Mouse (Mus musculus) kidney, embryonic 15.5 days (tissue): ENCODE measurements around the gene P4ha1. TPM values are rescaled to one million over a fixed set of nuclear protein-coding genes. Genes with fewer than 3 reads are reported as not detected.

Experiments used
- ATAC-seq: fragments of 200-750 bp; cut with Nextera tagmentation; replicated peaks from 2 replicates; pipeline ENCODE4 v1.8.0; 2017; ENCODE audit warnings: moderate TSS enrichment; ENCODE audit not compliant: low FRiP score
- H3K27ac ChIP-seq: fragments of 300-500 bp; sonication (generic); 2 replicates; pipeline ENCODE4 v1.5.1; 2015; ENCODE audit warnings: mild to moderate bottlenecking, inconsistent platforms
- H3K27me3 ChIP-seq: fragments of 300-500 bp; sonication (generic); 2 replicates; pipeline ENCODE4 v1.6.1; 2015; ENCODE audit warnings: inconsistent platforms
- H3K36me3 ChIP-seq: fragments of 300-500 bp; sonication (generic); 2 replicates; pipeline ENCODE4 v1.6.1; 2015; ENCODE audit warnings: inconsistent platforms
- H3K4me1 ChIP-seq: fragments of 300-500 bp; sonication (generic); 2 replicates; pipeline ENCODE4 v1.6.1; 2015; ENCODE audit warnings: inconsistent platforms
- H3K4me2 ChIP-seq: fragments of 300-500 bp; sonication (generic); 2 replicates; pipeline ENCODE4 v1.6.1; 2015; ENCODE audit warnings: moderate library complexity, mild to moderate bottlenecking, inconsistent platforms
- H3K4me3 ChIP-seq: fragments of 300-500 bp; sonication (generic); replicated peaks from 2 replicates; pipeline ENCODE4 v1.5.1; 2015; ENCODE audit warnings: mild to moderate bottlenecking, inconsistent platforms
- H3K9ac ChIP-seq: fragments of 300-500 bp; sonication (generic); 2 replicates; pipeline ENCODE4 v1.6.1; 2015; ENCODE audit warnings: mild to moderate bottlenecking, inconsistent platforms
- H3K9me3 ChIP-seq: fragments of 300-500 bp; sonication (generic); replicated peaks from 2 replicates; pipeline ENCODE4 v1.6.1; 2016; ENCODE audit warnings: inconsistent platforms
- WGBS: fragments of 180-500 bp; shearing (Covaris S2); methylation state at CpG from one replicate; pipeline ENCODE4 v1.1.7; 2015; ENCODE audit warnings: mixed read lengths; 5-methylcytosine and 5-hydroxymethylcytosine counted together
- polyA plus RNA-seq: library from polyadenylated mRNA; unstranded; fragments of >200 nt; fragmentation: Nextera tagmentation; extraction: Ambion mirVana; gene quantifications from 2 replicates; pipeline ENCODE4 v1.2.1, GENCODE M21; 2015

The P4ha1 gene
- polyA plus RNA-seq, 1 experiment from 2014 or later, result 68.4 TPM

GRCm38 (mm10) chr10:59419516-59419915, 96.4 kb downstream of the P4ha1 start:
- ATAC-seq, result no peak
- 86% methylated on average over 4 of the region's 4 CpGs for WGBS
- Histone ChIP-seq H3K27me3 (peaks cover 5% of the 10 kb centered on the region; the same call in 1 of the 2 replicates), H3K36me3 (no peaks in the 10 kb centered on the region), H3K4me2 (no peak overlapping the region), H3K27ac (no peak overlapping the region), H3K9ac (no peak overlapping the region), H3K9me3 (no peaks in the 10 kb centered on the region), H3K4me1 (peaks cover 11% of the 10 kb centered on the region), H3K4me3 (no peak overlapping the region)

Other genes with a start within 250 kb of the P4ha1 start
- 52.2 and 55.2 TPM in 2 replicates for gene Sept10, start 101.4 kb upstream of the P4ha1 start, polyA plus RNA-seq
- 10.8 and 12.1 TPM in 2 replicates for gene Sowahc, start 101.3 kb upstream of the P4ha1 start, polyA plus RNA-seq
- gene Gm10273, start 72.3 kb downstream of the P4ha1 start, polyA plus RNA-seq, result not detected in 2 replicates
- 0.66 and 0.95 TPM in 2 replicates for gene Pla2g12b, start 80.4 kb downstream of the P4ha1 start, polyA plus RNA-seq
- gene Oit3, start 118.5 kb downstream of the P4ha1 start, polyA plus RNA-seq, result 1.9 and 2.3 TPM in 2 replicates